Mouse (Mus musculus) neural tube, embryonic 15.5 days (tissue): ENCODE data around the gene Epn2. TPM values are rescaled to one million over a fixed set of nuclear protein-coding genes. Genes with fewer than 3 reads are reported as not detected.

Source experiments
- ATAC-seq: fragments of 200-750 bp; cut with Nextera tagmentation; 2 replicates; pipeline ENCODE4 v1.8.0; 2017; ENCODE audit warnings: mild to moderate bottlenecking, moderate TSS enrichment, moderate library complexity; ENCODE audit not compliant: low FRiP score
- H3K27ac ChIP-seq: fragments of 300-500 bp; sonication (generic); replicated peaks from 2 replicates; pipeline ENCODE4 v1.5.1; 2015; ENCODE audit warnings: mild to moderate bottlenecking, inconsistent platforms
- H3K27me3 ChIP-seq: fragments of 300-500 bp; sonication (generic); replicated peaks from 2 replicates; pipeline ENCODE4 v1.6.1; 2015; ENCODE audit warnings: inconsistent platforms
- H3K36me3 ChIP-seq: fragments of 300-500 bp; sonication (generic); 2 replicates; pipeline ENCODE4 v1.6.1; 2015; ENCODE audit warnings: inconsistent platforms
- H3K4me1 ChIP-seq: fragments of 300-500 bp; sonication (generic); 2 replicates; pipeline ENCODE4 v1.6.1; 2015; ENCODE audit warnings: inconsistent platforms
- H3K4me2 ChIP-seq: fragments of 300-500 bp; sonication (generic); 2 replicates; pipeline ENCODE4 v1.6.1; 2015; ENCODE audit warnings: inconsistent platforms, mild to moderate bottlenecking, moderate library complexity
- H3K4me3 ChIP-seq: fragments of 300-500 bp; sonication (generic); replicated peaks from 2 replicates; pipeline ENCODE4 v1.5.1; 2015; ENCODE audit warnings: mild to moderate bottlenecking, inconsistent platforms
- H3K9ac ChIP-seq: fragments of 300-500 bp; sonication (generic); replicated peaks from 2 replicates; pipeline ENCODE4 v1.6.1; 2015; ENCODE audit warnings: mild to moderate bottlenecking, inconsistent platforms
- H3K9me3 ChIP-seq: fragments of 300-500 bp; sonication (generic); replicated peaks from 2 replicates; pipeline ENCODE4 v1.6.1; 2016; ENCODE audit warnings: inconsistent platforms
- WGBS: fragments of 180-500 bp; shearing (Covaris S2); methylation state at CpG from one replicate; pipeline ENCODE4 v1.1.7; 2015; ENCODE audit warnings: mixed read lengths; 5-methylcytosine and 5-hydroxymethylcytosine counted together
- polyA plus RNA-seq: library from polyadenylated mRNA; unstranded; fragments of >200 nt; fragmentation: Nextera tagmentation; extraction: Ambion mirVana; gene quantifications from 2 replicates; pipeline ENCODE4 v1.2.1, GENCODE M21; 2015

Epn2 gene
- polyA plus RNA-seq, 1 experiment from 2014 or later: 60.1 TPM

DNA sequence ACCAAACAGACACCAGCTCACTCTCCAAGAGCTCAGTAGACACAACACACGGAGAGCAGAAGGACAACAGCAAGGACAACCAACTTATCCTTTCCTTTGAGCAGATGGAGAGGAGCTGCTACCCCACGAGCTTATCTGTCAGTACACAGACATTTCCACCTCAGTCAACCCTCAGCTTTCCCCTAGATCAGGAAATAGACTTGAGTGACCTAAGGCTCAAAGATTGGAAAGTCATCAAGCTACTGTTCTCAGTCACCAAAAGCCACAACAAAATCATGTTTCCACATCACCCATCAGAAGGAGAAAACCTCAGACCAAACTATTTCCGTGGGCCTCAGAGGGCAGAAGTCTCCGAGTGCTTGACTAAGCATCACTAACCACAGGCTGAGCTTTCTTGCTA, 15.5 kb downstream of the Epn2 start:
- H3K4me2 ChIP-seq: no peak overlapping the region
- no peak overlapping the region for H3K9ac ChIP-seq
- H3K4me1 ChIP-seq: peaks cover 18% of the 10 kb centered on the region
- H3K27ac ChIP-seq: no peak overlapping the region
- H3K4me3 ChIP-seq: no peak overlapping the region
- 85% methylated on average over 4 of the region's 4 CpGs for WGBS
- H3K9me3 ChIP-seq: no peaks in the 10 kb centered on the region
- no peaks in the 10 kb centered on the region for H3K27me3 ChIP-seq
- no peaks in the 10 kb centered on the region for H3K36me3 ChIP-seq
- no peak for ATAC-seq

DNA sequence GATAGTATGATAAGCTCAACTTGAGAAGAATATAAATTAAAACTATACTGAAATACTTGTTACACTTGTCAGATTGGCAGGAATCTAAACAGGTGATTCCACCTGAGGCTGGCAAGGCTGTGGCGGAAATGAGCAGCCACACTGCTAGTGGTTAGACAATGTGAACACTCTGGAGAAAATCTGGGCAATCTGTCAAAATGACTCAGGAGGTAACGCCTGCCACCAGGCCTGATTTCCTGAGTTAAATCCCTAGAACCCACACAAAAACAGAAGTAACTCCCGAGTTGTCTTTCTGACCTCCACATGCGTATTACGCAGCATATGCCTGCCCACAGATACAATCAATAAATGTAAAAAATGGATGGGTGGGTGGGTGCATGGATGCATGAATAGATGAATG, 17.1 kb downstream of the Epn2 start:
- H3K4me2 ChIP-seq: no peak overlapping the region
- 85% methylated on average over 5 of the region's 5 CpGs for WGBS
- ATAC-seq: no peak
- no peaks in the 10 kb centered on the region for H3K27me3 ChIP-seq
- no peaks in the 10 kb centered on the region for H3K36me3 ChIP-seq
- H3K9me3 ChIP-seq: no peaks in the 10 kb centered on the region
- no peak overlapping the region for H3K4me3 ChIP-seq
- H3K27ac ChIP-seq: no peak overlapping the region
- peaks cover 17% of the 10 kb centered on the region for H3K4me1 ChIP-seq
- no peak overlapping the region for H3K9ac ChIP-seq

DNA sequence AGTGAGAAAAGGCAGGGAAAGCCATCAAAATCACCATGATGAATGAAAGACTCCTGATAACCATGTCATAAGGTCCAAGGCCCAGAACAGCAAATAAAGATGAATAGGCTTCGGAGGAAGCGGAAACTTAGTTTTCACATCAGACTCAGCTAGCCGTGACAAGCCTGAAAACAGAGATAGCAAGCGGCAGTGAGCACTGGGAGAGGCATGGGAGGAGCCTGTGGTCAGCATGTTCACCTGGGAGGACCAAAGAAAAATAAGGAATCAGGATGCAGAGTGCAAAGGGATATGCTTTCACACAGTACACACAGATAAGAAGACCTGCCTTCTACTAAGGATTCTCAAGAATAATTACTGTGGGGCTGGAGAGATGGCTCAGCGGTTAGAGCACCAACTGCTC, 19.9 kb downstream of the Epn2 start:
- 91% methylated on average over 5 of the region's 5 CpGs for WGBS
- H3K27ac ChIP-seq: no peak overlapping the region
- H3K4me2 ChIP-seq: no peak overlapping the region
- H3K4me1 ChIP-seq: peaks cover 12% of the 10 kb centered on the region; the same call in 1 of the 2 replicates
- no peaks in the 10 kb centered on the region for H3K27me3 ChIP-seq
- ATAC-seq: no peak
- H3K4me3 ChIP-seq: no peak overlapping the region
- no peak overlapping the region for H3K9ac ChIP-seq
- no peaks in the 10 kb centered on the region for H3K9me3 ChIP-seq
- H3K36me3 ChIP-seq: no peaks in the 10 kb centered on the region

DNA sequence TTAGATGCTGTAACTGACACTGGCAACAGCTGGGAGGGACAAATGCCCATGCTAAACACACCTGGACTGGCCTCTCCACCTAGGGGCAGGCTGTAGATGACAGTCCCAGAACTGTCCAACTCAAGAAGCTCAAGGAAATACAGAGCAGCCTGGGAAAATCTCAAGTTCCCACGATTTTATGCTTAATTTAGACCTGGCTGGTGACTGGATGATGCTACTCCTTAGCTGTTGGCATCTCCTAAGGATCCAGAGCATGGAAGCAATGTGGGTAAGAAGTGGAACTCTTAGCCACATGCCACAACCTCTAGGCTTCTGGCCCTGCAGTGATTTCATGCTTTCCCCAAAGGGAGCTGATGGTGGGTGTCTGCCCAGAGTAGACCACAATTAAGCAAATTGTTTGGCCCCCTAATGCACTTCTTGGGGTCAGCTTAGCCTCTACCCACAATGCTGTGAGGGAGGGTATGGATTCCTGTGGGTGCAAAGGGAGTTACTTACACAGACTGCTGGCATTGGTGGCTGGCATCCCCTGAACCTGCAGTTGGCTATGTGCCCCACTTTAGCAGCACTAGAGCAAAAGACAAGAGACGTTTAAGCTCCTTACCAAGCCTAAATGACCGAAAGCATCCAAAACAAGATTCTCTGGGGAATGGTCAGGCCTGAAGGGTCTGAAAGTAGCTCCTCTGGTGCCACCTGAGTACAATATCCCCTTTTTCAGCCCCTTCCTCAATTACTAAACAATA, 26.3 kb downstream of the Epn2 start:
- Histone ChIP-seq H3K4me3 (no peak overlapping the region), H3K36me3 (no peaks in the 10 kb centered on the region), H3K27ac (no peak overlapping the region), H3K9me3 (no peaks in the 10 kb centered on the region), H3K27me3 (no peaks in the 10 kb centered on the region), H3K9ac (no peak overlapping the region), H3K4me1 (peaks cover 14% of the 10 kb centered on the region; the same call in 1 of the 2 replicates), H3K4me2 (no peak overlapping the region)
- ATAC-seq: no peak
- 79% methylated on average over 3 of the region's 3 CpGs for WGBS

DNA sequence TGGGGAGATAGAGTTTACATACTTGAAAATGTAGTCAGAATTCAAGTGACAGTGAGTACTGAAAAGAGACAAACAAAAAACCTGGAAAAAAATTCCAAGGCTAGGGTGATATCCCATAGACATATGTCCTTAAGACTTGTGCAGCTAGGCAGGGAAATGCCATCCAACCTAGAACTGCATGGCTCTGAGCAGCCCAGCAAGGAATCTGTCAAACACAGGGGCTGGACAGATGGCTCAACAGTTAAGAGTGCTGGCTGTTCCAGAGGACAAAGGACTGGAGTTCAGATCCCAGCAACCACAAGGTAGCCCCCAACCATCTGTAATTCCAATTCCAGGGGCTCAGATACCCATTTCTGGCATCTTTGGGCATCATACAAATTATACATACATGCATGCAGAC, 28.9 kb downstream of the Epn2 start:
- Histone ChIP-seq H3K4me2 (no peak overlapping the region), H3K9ac (no peak overlapping the region), H3K4me1 (peaks cover 14% of the 10 kb centered on the region; the same call in 1 of the 2 replicates), H3K4me3 (no peak overlapping the region), H3K27ac (no peak overlapping the region), H3K9me3 (no peaks in the 10 kb centered on the region), H3K27me3 (no peaks in the 10 kb centered on the region), H3K36me3 (peaks cover 10% of the 10 kb centered on the region)
- ATAC-seq: no peak

DNA sequence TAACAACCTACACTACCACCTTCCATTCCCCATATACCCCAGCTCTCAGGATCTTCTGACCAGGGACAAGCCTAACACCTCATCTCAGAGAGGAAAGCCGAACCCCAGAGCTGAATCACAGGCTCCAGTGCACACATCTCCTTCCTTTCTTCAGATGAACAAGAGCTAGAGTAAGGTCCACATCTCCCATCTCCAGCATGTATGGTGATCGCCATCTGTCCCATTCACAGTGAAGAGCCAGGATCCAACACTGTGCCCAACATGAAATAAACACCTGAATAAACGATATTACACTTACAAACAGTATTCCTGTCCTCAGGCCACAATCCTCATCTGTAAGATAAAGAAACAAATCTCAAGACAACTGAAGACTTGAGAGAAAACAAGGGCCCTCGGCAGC, 31.8 kb downstream of the Epn2 start:
- Histone ChIP-seq H3K9me3 (no peaks in the 10 kb centered on the region), H3K27ac (no peak overlapping the region), H3K4me3 (no peak overlapping the region), H3K9ac (no peak overlapping the region), H3K4me2 (no peak overlapping the region), H3K36me3 (peaks cover 21% of the 10 kb centered on the region), H3K27me3 (no peaks in the 10 kb centered on the region), H3K4me1 (peaks cover 6% of the 10 kb centered on the region)
- WGBS: 91% methylated on average over 4 of the region's 4 CpGs
- no peak for ATAC-seq

DNA sequence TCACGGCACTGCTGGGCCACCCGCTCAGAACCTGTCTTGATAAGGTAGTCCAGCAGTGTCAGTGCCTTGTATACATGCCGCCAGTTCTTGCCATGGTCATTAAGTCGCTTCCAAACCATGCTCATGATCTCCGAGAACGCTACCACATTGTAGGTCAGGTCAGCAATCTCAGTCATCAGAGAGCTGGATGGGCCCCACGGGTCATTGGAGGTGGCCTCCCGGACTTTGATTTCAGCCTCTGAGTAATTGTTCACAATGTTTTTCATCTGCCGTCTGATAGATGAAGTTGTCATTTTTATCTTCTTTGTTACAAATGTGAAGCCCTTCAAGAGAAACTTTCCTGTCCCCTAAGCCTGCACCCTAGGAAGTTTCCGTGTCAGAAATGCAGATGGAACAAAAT, 33.0 kb downstream of the Epn2 start:
- Histone ChIP-seq H3K27me3 (no peaks in the 10 kb centered on the region), H3K4me2 (no peak overlapping the region), H3K36me3 (peaks cover 21% of the 10 kb centered on the region), H3K9ac (no peak overlapping the region), H3K4me3 (no peak overlapping the region), H3K9me3 (no peaks in the 10 kb centered on the region), H3K4me1 (peaks cover 3% of the 10 kb centered on the region), H3K27ac (no peak overlapping the region)
- 91% methylated on average over 10 of the region's 10 CpGs for WGBS
- no peak for ATAC-seq

DNA sequence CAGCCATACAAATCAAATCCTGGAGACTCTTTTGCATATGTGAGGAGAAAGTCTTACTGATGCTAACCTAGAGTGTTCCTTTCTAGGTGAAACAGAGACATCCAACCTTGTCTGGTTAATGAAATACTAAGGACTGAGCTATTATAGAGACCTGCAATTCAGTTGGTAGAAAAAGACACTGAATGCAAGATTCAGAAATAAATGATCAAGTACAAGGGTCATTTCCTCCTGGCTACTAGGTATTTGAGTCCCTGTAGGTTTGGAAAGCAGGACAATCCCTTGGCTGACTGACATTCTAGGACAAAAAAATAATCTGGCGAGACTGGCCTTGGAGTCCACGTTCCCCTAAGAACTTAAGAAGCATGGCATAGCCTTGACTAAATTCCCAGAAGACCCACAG, 33.9 kb downstream of the Epn2 start:
- WGBS: 90% methylated on average over 2 of the region's 2 CpGs
- Histone ChIP-seq H3K4me3 (no peak overlapping the region), H3K9me3 (no peaks in the 10 kb centered on the region), H3K4me2 (no peak overlapping the region), H3K36me3 (peaks cover 21% of the 10 kb centered on the region), H3K27ac (no peak overlapping the region), H3K9ac (no peak overlapping the region), H3K27me3 (no peaks in the 10 kb centered on the region), H3K4me1 (no peaks in the 10 kb centered on the region; the same call in 1 of the 2 replicates)
- no peak for ATAC-seq

DNA sequence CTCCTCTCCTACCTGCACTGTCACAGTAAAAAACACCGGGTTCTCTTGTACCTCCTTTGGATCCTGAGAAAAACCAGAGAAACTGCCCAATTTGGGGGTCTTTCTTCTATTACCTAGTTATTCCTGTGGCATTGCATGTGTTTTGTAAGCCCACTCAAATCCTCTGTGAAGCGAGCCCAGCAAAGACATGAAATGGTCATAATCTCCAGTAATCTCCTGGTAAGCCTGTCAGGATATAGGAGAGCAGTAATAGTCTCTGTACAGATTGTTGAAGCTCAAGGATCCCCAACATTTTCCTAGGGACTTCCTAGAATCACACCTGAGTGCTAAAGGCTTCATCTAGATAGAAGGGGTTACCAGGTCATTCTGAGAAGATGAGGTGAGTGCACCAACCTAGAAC, 38.4 kb downstream of the Epn2 start:
- peaks cover 27% of the 10 kb centered on the region for H3K36me3 ChIP-seq
- 96% methylated on average over 2 of the region's 2 CpGs for WGBS

DNA sequence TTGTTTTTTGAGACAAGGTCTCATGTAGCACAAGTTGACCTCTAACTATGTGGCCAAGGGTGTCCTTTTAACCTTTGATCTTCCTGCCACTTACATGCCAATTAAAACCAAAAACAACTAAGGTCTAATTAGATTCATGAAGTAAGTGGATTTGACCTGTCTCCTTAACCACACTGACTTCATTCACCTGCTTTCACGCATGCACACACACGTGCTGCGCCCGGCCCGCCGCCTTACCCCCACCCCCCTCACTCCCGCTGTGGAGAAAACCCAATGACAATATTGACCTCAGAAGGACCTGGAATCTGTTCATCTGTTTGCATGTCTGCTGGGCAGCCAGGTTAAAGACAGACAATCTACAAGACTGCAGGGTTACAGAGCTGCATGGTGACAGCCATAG, 38.8 kb downstream of the Epn2 start:
- peaks cover 23% of the 10 kb centered on the region for H3K36me3 ChIP-seq
- no peak for ATAC-seq
- H3K27me3 ChIP-seq: no peaks in the 10 kb centered on the region
- WGBS: 86% methylated on average over 7 of the region's 7 CpGs
- no peak overlapping the region for H3K4me3 ChIP-seq
- no peak overlapping the region for H3K27ac ChIP-seq
- H3K4me2 ChIP-seq: no peak overlapping the region
- H3K9ac ChIP-seq: no peak overlapping the region
- H3K4me1 ChIP-seq: no peaks in the 10 kb centered on the region; the same call in 1 of the 2 replicates
- H3K9me3 ChIP-seq: no peaks in the 10 kb centered on the region

More for the DNA sequence above, 38.4 kb downstream of the Epn2 start:
- Histone ChIP-seq H3K4me1 (no peaks in the 10 kb centered on the region; the same call in 1 of the 2 replicates), H3K27me3 (no peaks in the 10 kb centered on the region), H3K4me2 (no peak overlapping the region), H3K9me3 (no peaks in the 10 kb centered on the region), H3K27ac (no peak overlapping the region), H3K4me3 (no peak overlapping the region), H3K9ac (no peak overlapping the region)
- no peak for ATAC-seq

DNA sequence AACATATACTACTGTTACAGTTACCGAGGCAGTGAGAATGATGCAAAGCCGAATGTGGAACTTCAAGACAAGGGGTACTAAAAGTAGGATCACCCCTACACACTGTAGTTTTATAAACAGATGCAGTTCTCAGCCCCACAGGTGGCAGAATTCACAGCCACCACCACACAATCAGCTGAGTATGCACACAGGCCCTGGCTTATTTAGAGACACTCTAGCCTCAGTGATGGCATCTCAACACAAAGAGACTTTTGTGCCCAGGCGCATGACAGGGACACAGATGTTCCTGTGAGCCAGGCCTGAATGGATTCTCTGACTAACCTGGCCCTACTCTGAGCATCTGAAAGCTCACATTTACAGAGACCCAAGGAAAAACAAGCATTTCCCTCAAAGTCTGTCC, 42.1 kb downstream of the Epn2 start:
- Histone ChIP-seq H3K9ac (no peak overlapping the region), H3K27me3 (no peaks in the 10 kb centered on the region), H3K4me2 (no peak overlapping the region), H3K36me3 (peaks cover 27% of the 10 kb centered on the region), H3K4me3 (no peak overlapping the region), H3K9me3 (no peaks in the 10 kb centered on the region), H3K4me1 (no peaks in the 10 kb centered on the region), H3K27ac (no peak overlapping the region)
- ATAC-seq: no peak
- WGBS: 81% methylated on average over 3 of the region's 3 CpGs

DNA sequence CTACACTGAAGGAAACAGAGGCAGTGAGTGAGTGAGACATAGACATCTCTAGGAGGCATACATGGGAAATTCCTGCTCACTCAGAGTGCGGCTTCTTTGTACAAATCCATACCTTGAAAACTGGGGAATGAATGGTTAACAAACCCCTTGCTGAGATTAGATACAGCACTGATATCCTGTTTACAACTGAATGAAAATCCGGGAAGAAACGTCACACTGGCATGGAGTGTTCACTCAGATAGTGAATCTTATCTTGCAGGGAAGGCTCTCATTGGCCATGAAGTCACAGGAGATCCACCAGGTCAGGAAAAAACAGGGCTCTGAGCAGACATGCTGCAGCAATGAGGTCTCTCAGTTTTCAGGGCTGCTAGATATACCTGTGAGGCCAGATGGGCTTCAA, 42.5 kb downstream of the Epn2 start:
- Histone ChIP-seq H3K9ac (no peak overlapping the region), H3K27ac (no peak overlapping the region), H3K36me3 (peaks cover 30% of the 10 kb centered on the region), H3K27me3 (no peaks in the 10 kb centered on the region), H3K4me2 (no peak overlapping the region), H3K9me3 (no peaks in the 10 kb centered on the region), H3K4me1 (no peaks in the 10 kb centered on the region), H3K4me3 (no peak overlapping the region)
- no peak for ATAC-seq
- WGBS: 78% methylated on average over 3 of the region's 3 CpGs
